Mouse (Mus musculus): ENCODE results near the gene Txnrd3.

The Txnrd3 gene

GRCm38 (mm10) chr6:89643798-89644270 lies at the start of gene Txnrd3:
Gene Txnrd3, plus strand, starts transcription at chr6:89643988.
- in situ Hi-C loops (cut with MboI, MseI): loop anchor here (10.0 kb wide), 1 partner anchor 1179 kb away; the partner anchor contains the start of gene Ruvbl1

DNA sequence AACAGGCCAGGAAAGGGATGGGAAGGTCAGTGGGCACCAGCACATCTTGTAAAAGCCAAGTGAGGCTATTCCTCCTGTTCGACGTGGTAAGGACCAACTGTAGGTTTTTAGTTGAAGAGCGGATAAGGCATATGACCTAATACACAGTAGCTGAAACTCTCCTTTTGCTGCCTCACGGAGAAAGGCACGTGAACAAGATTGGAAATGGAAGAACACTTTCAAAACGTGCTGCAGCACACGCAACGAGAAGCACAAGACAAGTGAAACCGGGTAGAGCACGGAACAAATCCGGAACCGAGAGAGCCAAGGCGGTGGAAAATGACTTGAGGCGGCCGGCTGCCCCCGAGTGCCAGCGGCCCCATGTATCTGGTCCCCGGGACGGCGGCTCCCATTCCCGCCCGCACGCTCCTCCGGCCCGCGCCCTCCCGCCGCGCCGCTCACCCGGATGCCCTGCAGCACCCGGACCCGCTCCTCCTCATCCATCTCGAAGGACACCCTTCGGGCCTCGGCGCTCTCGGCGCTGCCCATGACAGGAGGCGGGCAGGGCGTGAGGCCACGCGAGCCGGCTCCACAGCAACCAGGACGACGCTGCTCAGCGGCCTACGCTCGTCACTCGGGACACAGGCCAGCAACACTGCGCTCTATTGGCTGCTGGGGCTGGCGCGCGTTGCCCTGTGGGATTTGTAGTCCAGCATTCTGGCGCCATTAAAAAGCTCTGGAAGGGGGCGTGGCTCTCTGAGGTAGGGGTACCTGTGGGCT lies 48.6 kb upstream of the Txnrd3 start, which contains the start of gene Chchd6:
Gene Chchd6, minus strand, starts transcription at position 635 of the 759 bp plus-strand sequence.
- in situ Hi-C loops (cut with MboI, MseI): no loop called here

- in situ Hi-C loops (cut with MboI, MseI): no loop called here
These were observed 48.0 kb upstream of the Txnrd3 start for GRCm38 (mm10) chr6:89595777-89596146.

DNA sequence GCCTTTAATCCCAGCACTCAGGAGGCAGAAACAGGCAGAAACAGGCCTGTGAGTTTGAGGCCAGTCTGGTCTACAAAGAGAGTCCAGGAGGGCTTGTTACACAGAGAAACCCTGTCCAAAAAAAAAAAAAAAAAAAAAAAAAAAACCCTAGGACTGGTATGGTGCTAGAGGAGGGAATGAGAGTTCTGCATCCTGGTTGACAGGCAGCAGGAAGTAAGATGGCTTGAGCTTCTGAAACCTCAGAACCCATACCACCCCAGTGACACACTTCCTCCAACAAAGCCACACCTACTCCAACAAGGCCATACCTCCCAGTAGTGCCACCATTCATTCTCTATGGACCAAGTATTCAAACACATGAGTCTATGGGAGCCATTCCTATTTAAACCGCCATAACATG lies 47.3 kb upstream of the Txnrd3 start:
- in situ Hi-C loops (cut with MboI, MseI): no loop called here

GRCm38 (mm10) chr6:89606096-89606495 lies 37.7 kb upstream of the Txnrd3 start:
- in situ Hi-C loops (cut with MboI, MseI): no loop called here

GRCm38 (mm10) chr6:89607999-89608398 lies 35.8 kb upstream of the Txnrd3 start:
- in situ Hi-C loops (cut with MboI, MseI): no loop called here

- in situ Hi-C loops (cut with MboI, MseI): no loop called here
These were observed 30.3 kb upstream of the Txnrd3 start for GRCm38 (mm10) chr6:89613336-89614106.

DNA sequence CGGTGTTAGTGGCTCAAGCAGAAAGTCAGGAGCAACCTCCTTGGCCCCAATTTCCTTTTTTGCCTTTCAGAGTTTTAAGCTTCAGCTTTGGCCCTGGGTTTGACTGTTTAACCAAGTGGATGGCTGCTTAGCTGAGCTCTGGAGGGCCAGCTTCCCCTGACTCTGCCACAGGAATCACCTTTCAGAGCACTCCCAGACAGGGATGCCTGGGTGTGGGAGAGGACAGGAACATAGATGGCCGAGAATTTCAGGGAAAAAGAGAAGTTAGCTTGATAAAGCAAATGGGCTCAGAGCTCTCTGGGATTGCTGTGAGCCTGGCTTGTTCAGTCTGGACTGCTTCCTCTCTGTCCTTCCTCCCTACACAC lies 29.7 kb upstream of the Txnrd3 start:
- in situ Hi-C loops (cut with MboI, MseI): no loop called here

- in situ Hi-C loops (cut with MboI, MseI): no loop called here
These were observed 29.0 kb upstream of the Txnrd3 start for GRCm38 (mm10) chr6:89614596-89615372.

GRCm38 (mm10) chr6:89615373-89615755 lies 28.4 kb upstream of the Txnrd3 start:
- in situ Hi-C loops (cut with MboI, MseI): no loop called here

- in situ Hi-C loops (cut with MboI, MseI): no loop called here
These were observed 21.1 kb upstream of the Txnrd3 start for GRCm38 (mm10) chr6:89622647-89623046.

GRCm38 (mm10) chr6:89628045-89628785 lies 15.6 kb upstream of the Txnrd3 start:
- in situ Hi-C loops (cut with MboI, MseI): no loop called here

- in situ Hi-C loops (cut with MboI, MseI): loop anchor here (5.0 kb wide), 1 partner anchor 270 kb away; the partner anchor contains the start of gene Plxna1
These were observed 11.8 kb upstream of the Txnrd3 start for GRCm38 (mm10) chr6:89631809-89632562.

- in situ Hi-C loops (cut with MboI, MseI): loop anchor here (5.0 kb wide), 1 partner anchor 271 kb away; the partner anchor contains the start of gene Plxna1
These were observed 10.7 kb upstream of the Txnrd3 start for GRCm38 (mm10) chr6:89633115-89633514.

- in situ Hi-C loops (cut with MboI, MseI): loop anchor here (5.0 kb wide), 1 partner anchor 272 kb away; the partner anchor contains the start of gene Plxna1
These were observed 9.4 kb upstream of the Txnrd3 start for GRCm38 (mm10) chr6:89634400-89634799.

DNA sequence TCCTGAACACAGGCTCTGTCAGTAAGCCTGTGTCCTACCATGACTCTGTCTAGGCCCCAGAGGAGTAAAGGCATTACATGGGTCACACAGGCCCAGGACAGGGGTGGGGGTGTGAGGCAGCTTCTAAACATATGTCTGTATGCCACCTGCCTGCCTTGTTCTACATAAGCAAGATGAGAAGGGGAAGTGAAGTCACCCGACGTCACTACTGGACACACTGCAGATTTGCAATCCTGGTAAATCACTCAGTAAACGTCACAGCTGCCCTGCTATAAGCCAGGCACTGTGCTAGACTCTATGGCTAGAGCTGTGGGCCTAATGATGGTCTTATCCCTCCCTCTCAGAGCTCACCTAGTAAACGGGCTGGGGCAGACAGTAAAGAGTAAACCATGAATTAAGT lies 5.8 kb upstream of the Txnrd3 start:
- in situ Hi-C loops (cut with MboI, MseI): no loop called here

- in situ Hi-C loops (cut with MboI, MseI): no loop called here
These were observed 4.8 kb upstream of the Txnrd3 start for GRCm38 (mm10) chr6:89639025-89639424.

DNA sequence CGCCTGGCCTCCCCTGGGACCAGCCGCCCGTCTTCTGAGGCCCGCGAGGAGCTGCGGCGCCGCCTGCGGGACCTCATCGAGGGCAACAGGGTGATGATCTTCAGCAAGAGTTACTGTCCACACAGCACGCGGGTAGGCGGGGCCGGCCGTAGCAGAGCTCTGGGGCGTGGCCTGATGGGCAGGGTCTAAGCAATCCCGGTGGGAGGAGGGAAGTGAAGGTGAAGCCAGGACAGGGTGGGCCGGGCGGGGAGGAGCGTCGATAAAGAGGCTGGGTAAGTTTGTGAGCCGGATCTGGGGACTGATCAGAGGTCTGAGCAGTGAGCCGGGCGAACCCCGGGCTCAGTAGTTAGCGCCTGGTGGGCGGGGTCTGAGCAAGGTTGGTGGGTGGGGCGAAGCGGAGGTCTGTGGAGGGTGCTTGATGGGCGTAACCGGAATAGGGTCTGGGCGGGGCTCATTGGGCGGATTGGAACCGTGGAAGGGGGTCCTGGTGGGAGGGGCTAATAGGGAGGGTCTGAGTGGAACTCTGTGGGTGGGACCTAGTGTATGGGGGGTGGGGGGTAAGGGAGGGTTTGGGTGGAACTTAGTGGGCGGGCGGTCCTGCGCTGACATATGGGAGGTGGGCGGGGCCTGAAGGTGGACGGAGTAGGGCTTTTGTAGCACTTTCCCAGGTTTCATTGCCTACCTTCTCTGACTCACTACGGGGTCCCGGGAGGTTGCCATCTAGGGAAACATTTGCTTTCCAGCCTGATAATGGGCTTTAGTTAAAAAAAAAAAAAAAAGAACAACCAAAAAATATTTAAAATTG lies 685 bp downstream of the Txnrd3 start:
- in situ Hi-C loops (cut with MboI, MseI): loop anchor here (10.0 kb wide), 1 partner anchor 1180 kb away; the partner anchor contains the start of gene Ruvbl1

GRCm38 (mm10) chr6:89649897-89650296 lies 6.1 kb downstream of the Txnrd3 start:
- in situ Hi-C loops (cut with MboI, MseI): loop anchor here (10.0 kb wide), 1 partner anchor 1185 kb away; the partner anchor contains the start of gene Ruvbl1

Data from regulatory T cell (primary cell).